10 mouse cellular contexts compared by ENCODE assay signal in the genomic region with DNA sequence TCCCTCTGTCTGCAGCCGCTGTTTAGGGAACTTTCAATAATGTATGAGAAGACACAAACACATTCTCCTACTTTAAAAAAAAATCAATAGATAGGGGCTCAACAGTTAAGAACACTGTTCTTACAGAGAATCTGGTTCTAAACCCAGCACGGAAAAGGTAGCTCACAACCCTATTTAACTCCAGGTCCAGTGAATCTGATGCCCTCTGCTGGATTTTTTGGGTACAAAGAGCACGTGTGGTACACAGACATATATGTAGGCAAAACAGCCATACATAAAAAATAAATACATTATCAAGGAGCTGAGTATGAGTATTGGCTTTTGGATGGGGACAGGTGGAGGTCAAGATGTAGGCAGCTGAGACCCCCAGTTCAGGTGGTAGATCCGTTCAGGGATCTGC. TPM values are rescaled to one million over a fixed set of nuclear protein-coding genes. Genes with fewer than 3 reads are reported as not detected.
A peak's percentile ranks its signal among the peaks of the same experiment; 100 is the strongest.
DNase-seq lines count a peak whose midpoint lies in the region; ATAC-seq lines count a peak whose summit lies in the region.
"Had no signal": no experiment of that assay in that cellular context is flagged by ENCODE, and none has a peak within 500 bp of the region (broad histone marks: within the 10 kb centered on the region; RNA-seq: fewer than 3 reads in every experiment).

No protein-coding gene starts in this region.

- DNase-seq in cerebellum, adult 9-10 months = peak; percentile 46
- DNase-seq in limb, embryonic 11.5 days (ENCODE audit: low spot score) = peak; percentile 41
- no peak for DNase-seq in limb, embryonic 10.5 days (ENCODE audit: low spot score)
- DNase-seq in adrenal gland, postnatal 14 days = peak; percentile 46
- peak; percentile 46 for DNase-seq in kidney, postnatal 14 days
- peak; percentile 62 for DNase-seq in thymus, postnatal 4 days
- no peak for DNase-seq in layer of hippocampus, adult 9-10 months (ENCODE audit: low spot score)

- H3K27ac ChIP-seq in limb, embryonic 11.5 days (replicated peaks; ENCODE audit: low read depth, low read length) = no peak overlapping the region
- H3K27ac ChIP-seq in limb, embryonic 10.5 days = no peak overlapping the region
- H3K27ac ChIP-seq: stomach, embryonic 15.5 days had no signal

- no peak overlapping the region for H3K4me3 ChIP-seq in limb, embryonic 11.5 days (ENCODE audit: low read depth, low read length)
- no peak overlapping the region for H3K4me3 ChIP-seq in limb, embryonic 10.5 days
- H3K4me3 ChIP-seq: stomach, embryonic 15.5 days had no signal

- no peak overlapping the region for H3K4me2 ChIP-seq in limb, embryonic 11.5 days (ENCODE audit: low read depth, severe bottlenecking)
- H3K4me2 ChIP-seq: stomach, embryonic 15.5 days had no signal

- H3K36me3 ChIP-seq in limb, embryonic 11.5 days (ENCODE audit: control insufficient read depth, insufficient read depth, low read length) = no peaks in the 10 kb centered on the region
- no peaks in the 10 kb centered on the region for H3K36me3 ChIP-seq in limb, embryonic 10.5 days
- H3K36me3 ChIP-seq: G1E; stomach, embryonic 15.5 days had no signal

- no peak overlapping the region for H3K9ac ChIP-seq in limb, embryonic 11.5 days (ENCODE audit: low read length)
- H3K9ac ChIP-seq: stomach, embryonic 15.5 days had no signal

- no peaks in the 10 kb centered on the region for H3K4me1 ChIP-seq in limb, embryonic 11.5 days (ENCODE audit: control insufficient read depth, insufficient read depth, low read length)
- H3K4me1 ChIP-seq in limb, embryonic 10.5 days = no peaks in the 10 kb centered on the region
- H3K4me1 ChIP-seq: stomach, embryonic 15.5 days had no signal

- no peak for ATAC-seq in cerebellum, adult (ENCODE audit: insufficient number of reproducible peaks, low FRiP score, low TSS enrichment)
- ATAC-seq in limb, embryonic 11.5 days (ENCODE audit: insufficient number of reproducible peaks, low FRiP score, low TSS enrichment, low read depth) = no peak

- H3K9me3 ChIP-seq in limb, embryonic 11.5 days (ENCODE audit: control insufficient read depth, low read length) = no peaks in the 10 kb centered on the region
- no peaks in the 10 kb centered on the region for H3K9me3 ChIP-seq in limb, embryonic 10.5 days (replicated peaks)
- H3K9me3 ChIP-seq: G1E; stomach, embryonic 15.5 days had no signal

- WGBS in limb, embryonic 11.5 days = 51% methylated on average over 4 of the region's 4 CpGs
- 62% methylated on average over 4 of the region's 4 CpGs for WGBS in limb, embryonic 10.5 days

- H3K27me3 ChIP-seq in limb, embryonic 11.5 days (ENCODE audit: control insufficient read depth, insufficient read depth, low read length) = no peaks in the 10 kb centered on the region
- H3K27me3 ChIP-seq in limb, embryonic 10.5 days (ENCODE audit: low read depth, poor library complexity, severe bottlenecking) = no peaks in the 10 kb centered on the region
- H3K27me3 ChIP-seq: stomach, embryonic 15.5 days had no signal

RNA-seq across cellular contexts. Expression of a gene that starts 29.9 kb away (rescaled TPM):
- 23.3 and 26.2 TPM in 2 replicates for polyA plus RNA-seq in limb, embryonic 11.5 days (2014; fragmentation: Nextera tagmentation; extraction: Ambion mirVana)
- 22.0 and 24.8 TPM in 2 replicates for polyA plus RNA-seq in limb, embryonic 10.5 days (2016; fragmentation: Nextera tagmentation; extraction: Ambion mirVana)
- total RNA-seq in adrenal gland, postnatal 14 days (2021) = 46.1 and 59.0 TPM in 2 replicates

Comparison
In these comparisons a context has a peak if more than half of its experiments do, and no peak if none do; other contexts are left out.
1. DNase-seq: peak in cerebellum, adult 9-10 months (single experiment), limb, embryonic 11.5 days (single experiment), adrenal gland, postnatal 14 days (single experiment), kidney, postnatal 14 days (single experiment) and thymus, postnatal 4 days (single experiment); none in limb, embryonic 10.5 days (single experiment) and layer of hippocampus, adult 9-10 months (single experiment).